Mouse (Mus musculus) gastrocnemius, adult 2 months (tissue): Measurements from ENCODE around the gene Slc31a2. TPM values are rescaled to one million over a fixed set of nuclear protein-coding genes. Genes with fewer than 3 reads are reported as not detected.
"Not testable (repeated sequence)": the region's sequence is repeated elsewhere in the genome, so short reads cannot be mapped to it uniquely, and the experiment has no call there.

Source experiments
- DNase-seq: peaks from one replicate; pipeline ENCODE4 v3.0.0; 2022
- H3K27ac ChIP-seq: fragments of 200-600 bp; 2 replicates; pipeline ENCODE4 v1.8.1; 2022; ENCODE audit warnings: mild to moderate bottlenecking
- H3K4me3 ChIP-seq: fragments of 200-600 bp; 2 replicates; pipeline ENCODE4 v1.8.1; 2022; ENCODE audit warnings: mild to moderate bottlenecking, moderate library complexity
- CTCF ChIP-seq: fragments of 200-600 bp; IDR thresholded peaks from 2 replicates; pipeline ENCODE4 v1.8.1; 2022; ENCODE audit warnings: antibody characterized with exemption, mild to moderate bottlenecking, moderate library complexity
- intact Hi-C: fragments of 180-260 bp; cut with DNase I; formaldehyde crosslinking; loops from one replicate; pipeline ENCODE4 v1.15.1; 2025
- total RNA-seq, 2 experiments: library from RNA; stranded (reverse); gene quantifications; 2 replicates each; pipeline ENCODE4 v1.2.3; 2021

Slc31a2 gene
- total RNA-seq, 2 experiments from 2014 or later = 5.8 to 8.9 TPM

- no peak overlapping the region for H3K27ac ChIP-seq
- TF ChIP-seq CTCF = no peak
- no peak overlapping the region for H3K4me3 ChIP-seq
- intact Hi-C loops = no loop called here
- DNase-seq = no peak
Measured at GRCm38 (mm10) chr4:62265154-62265836, 2.9 kb downstream of the Slc31a2 start.

- DNase-seq, H3K27ac ChIP-seq, H3K4me3 ChIP-seq, intact Hi-C loops: not testable (repeated sequence)
Measured at GRCm38 (mm10) chr4:62266016-62266415, 3.7 kb downstream of the Slc31a2 start.

GRCm38 (mm10) chr4:62267101-62267500 is 4.7 kb downstream of the Slc31a2 start:
- intact Hi-C loops = no loop called here
- H3K27ac ChIP-seq = no peak overlapping the region
- H3K4me3 ChIP-seq = no peak overlapping the region
- no peak for DNase-seq
- TF ChIP-seq CTCF = no peak

- TF ChIP-seq CTCF = no peak
- DNase-seq = no peak
Measured at GRCm38 (mm10) chr4:62272696-62273095, 10.3 kb downstream of the Slc31a2 start.

GRCm38 (mm10) chr4:62273916-62274315 is 11.6 kb downstream of the Slc31a2 start:
- H3K4me3 ChIP-seq = no peak overlapping the region
- DNase-seq = no peak
- no peak for TF ChIP-seq CTCF
- intact Hi-C loops = no loop called here
- no peak overlapping the region for H3K27ac ChIP-seq

More at GRCm38 (mm10) chr4:62272696-62273095, 10.3 kb downstream of the Slc31a2 start:
- H3K4me3 ChIP-seq = no peak overlapping the region
- intact Hi-C loops = no loop called here
- no peak overlapping the region for H3K27ac ChIP-seq

- TF ChIP-seq CTCF = no peak
- intact Hi-C loops = no loop called here
- DNase-seq = no peak
- Histone ChIP-seq H3K4me3 (no peak overlapping the region), H3K27ac (peak overlapping the region; percentile 64)
Measured at GRCm38 (mm10) chr4:62274841-62275536, 12.6 kb downstream of the Slc31a2 start.

GRCm38 (mm10) chr4:62276642-62277041 is 14.3 kb downstream of the Slc31a2 start:
- intact Hi-C loops = no loop called here
- TF ChIP-seq CTCF = no peak
- DNase-seq = no peak
- Histone ChIP-seq H3K27ac (no peak overlapping the region), H3K4me3 (no peak overlapping the region)

GRCm38 (mm10) chr4:62277222-62277621 is 14.9 kb downstream of the Slc31a2 start:
- DNase-seq = no peak
- H3K4me3 ChIP-seq = no peak overlapping the region
- peak; percentile 5; the same call in 1 of the 2 replicates for TF ChIP-seq CTCF
- intact Hi-C loops = no loop called here
- H3K27ac ChIP-seq = no peak overlapping the region

GRCm38 (mm10) chr4:62278081-62278480 is 15.7 kb downstream of the Slc31a2 start:
- no peak overlapping the region for H3K4me3 ChIP-seq
- no peak for DNase-seq
- intact Hi-C loops = no loop called here
- H3K27ac ChIP-seq = no peak overlapping the region
- no peak for TF ChIP-seq CTCF

GRCm38 (mm10) chr4:62281319-62281718 is 19.0 kb downstream of the Slc31a2 start:
- Histone ChIP-seq H3K27ac (no peak overlapping the region), H3K4me3 (no peak overlapping the region)
- no peak for DNase-seq
- intact Hi-C loops = no loop called here
- no peak for TF ChIP-seq CTCF

- Histone ChIP-seq H3K27ac (no peak overlapping the region), H3K4me3 (no peak overlapping the region)
- no peak for TF ChIP-seq CTCF
- intact Hi-C loops = no loop called here
- DNase-seq = no peak
Measured at GRCm38 (mm10) chr4:62282969-62283368, 20.6 kb downstream of the Slc31a2 start.

GRCm38 (mm10) chr4:62285576-62285975 is 23.2 kb downstream of the Slc31a2 start:
- no peak for TF ChIP-seq CTCF
- Histone ChIP-seq H3K4me3 (peak overlapping the region; percentile 84; the same call in 1 of the 2 replicates), H3K27ac (peak overlapping the region; percentile 93; the same call in 1 of the 2 replicates)
- intact Hi-C loops = no loop called here
- DNase-seq = no peak

GRCm38 (mm10) chr4:62286257-62286991 is 24.1 kb downstream of the Slc31a2 start:
- peak; percentile 17; the same call in 1 of the 2 replicates for TF ChIP-seq CTCF
- peak overlapping the region; percentile 84 for H3K4me3 ChIP-seq
- peak; percentile 89 for DNase-seq
- intact Hi-C loops = no loop called here
- peak overlapping the region; percentile 93 for H3K27ac ChIP-seq
